Mouse (Mus musculus) liver, embryonic 13.5 days (tissue): ENCODE results near the gene Msln. TPM values are rescaled to one million over a fixed set of nuclear protein-coding genes. Genes with fewer than 3 reads are reported as not detected.

Experiments used
- ATAC-seq: fragments of 200-750 bp; cut with Nextera tagmentation; 2 replicates; pipeline ENCODE4 v1.8.0; 2017; ENCODE audit warnings: low read depth, mild to moderate bottlenecking, moderate number of reproducible peaks, moderate library complexity
- DNase-seq: peaks from one replicate; pipeline ENCODE4 v3.0.0; 2022
- H3K27ac ChIP-seq: fragments of 300-500 bp; sonication (generic); 2 replicates; pipeline ENCODE4 v1.5.1; 2015; ENCODE audit warnings: moderate library complexity, mild to moderate bottlenecking, inconsistent platforms
- H3K27me3 ChIP-seq: fragments of 300-500 bp; sonication (generic); 2 replicates; pipeline ENCODE4 v1.6.1; 2015; ENCODE audit warnings: mild to moderate bottlenecking, inconsistent platforms
- H3K36me3 ChIP-seq: fragments of 300-500 bp; sonication (generic); 2 replicates; pipeline ENCODE4 v1.6.1; 2015; ENCODE audit warnings: mild to moderate bottlenecking, inconsistent platforms
- H3K4me1 ChIP-seq: fragments of 300-500 bp; sonication (generic); replicated peaks from 2 replicates; pipeline ENCODE4 v1.6.1; 2015; ENCODE audit warnings: inconsistent platforms
- H3K4me2 ChIP-seq: fragments of 300-500 bp; sonication (generic); 2 replicates; pipeline ENCODE4 v1.6.1; 2015; ENCODE audit warnings: inconsistent platforms, mild to moderate bottlenecking, moderate library complexity
- H3K4me3 ChIP-seq: fragments of 300-500 bp; sonication (generic); replicated peaks from 2 replicates; pipeline ENCODE4 v1.5.1; 2015; ENCODE audit warnings: mild to moderate bottlenecking, inconsistent platforms
- H3K9ac ChIP-seq: fragments of 300-500 bp; sonication (generic); 2 replicates; pipeline ENCODE4 v1.6.1; 2015; ENCODE audit warnings: mild to moderate bottlenecking, inconsistent platforms
- H3K9me3 ChIP-seq: fragments of 300-500 bp; sonication (generic); replicated peaks from 2 replicates; pipeline ENCODE4 v1.6.1; 2016; ENCODE audit warnings: inconsistent platforms
- WGBS: fragments of 180-500 bp; shearing (Covaris S2); methylation state at CpG from one replicate; pipeline ENCODE4 v1.1.7; 2015; ENCODE audit not compliant: insufficient replicate concordance; 5-methylcytosine and 5-hydroxymethylcytosine counted together
- polyA plus RNA-seq: library from polyadenylated mRNA; unstranded; fragments of >200 nt; fragmentation: Nextera tagmentation; extraction: Ambion mirVana; gene quantifications from 2 replicates; pipeline ENCODE4 v1.2.1, GENCODE M21; 2015

Msln gene
- polyA plus RNA-seq = 0.81 and 1.2 TPM in 2 replicates

DNA sequence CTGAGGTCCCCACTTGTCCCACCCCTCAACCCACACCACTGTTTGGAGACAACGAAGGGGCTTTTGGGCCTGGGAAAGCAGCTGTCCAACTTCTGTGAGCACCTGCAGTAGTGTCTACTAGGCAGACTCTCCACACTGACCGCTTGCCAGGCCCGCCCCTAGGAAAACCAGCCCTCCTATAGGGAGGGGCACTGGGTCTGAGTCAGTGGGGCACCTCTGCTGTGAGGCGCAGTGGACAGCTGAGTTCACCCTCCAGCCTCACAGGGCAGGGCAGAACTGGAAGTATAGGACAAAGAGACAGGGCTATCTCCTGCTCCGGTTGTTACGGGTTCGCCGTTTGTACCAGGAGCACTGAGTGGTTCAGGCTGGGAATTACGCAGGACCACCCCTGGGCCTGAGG lies at the start of gene Msln:
Msln (minus strand) TSS at position 138 of the 400 bp plus-strand sequence.
- ATAC-seq = no peak

DNA sequence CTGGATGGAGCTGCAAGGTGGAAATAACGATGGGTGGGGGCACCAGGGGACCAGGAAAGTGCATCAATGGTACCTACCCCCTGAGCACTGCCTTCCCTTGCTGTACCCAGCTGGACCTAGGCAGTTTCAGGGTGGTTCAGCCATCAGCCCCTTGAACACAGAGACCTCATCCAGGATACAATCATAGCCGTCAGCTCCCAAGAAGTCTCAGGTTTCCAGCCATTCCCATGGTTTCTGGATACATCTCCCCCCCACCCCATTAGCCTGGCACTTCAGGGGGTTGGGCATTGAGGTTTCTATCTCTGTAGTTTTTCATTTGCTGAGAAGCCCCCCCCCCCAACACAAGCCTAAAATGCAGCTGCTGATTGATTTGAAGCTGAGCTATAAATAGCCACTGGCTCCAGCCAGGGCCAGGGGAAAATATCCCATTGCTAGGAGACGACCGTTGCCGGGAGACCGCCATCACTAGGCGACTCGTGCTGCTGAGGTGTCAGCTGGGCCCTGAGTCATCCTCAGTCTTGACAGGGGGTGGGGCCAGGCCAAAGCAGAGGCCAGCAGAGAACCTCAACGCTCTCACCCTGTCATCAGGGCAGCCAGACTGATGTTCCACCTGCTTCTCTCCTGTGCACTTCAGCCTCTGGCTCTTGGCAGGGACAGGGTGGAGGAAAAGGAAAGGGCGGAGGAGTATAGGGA lies 48.8 kb upstream of the Msln start:
- no peak for ATAC-seq
- Histone ChIP-seq H3K27ac (no peak overlapping the region), H3K4me1 (no peaks in the 10 kb centered on the region), H3K4me3 (no peak overlapping the region), H3K27me3 (peaks cover 48% of the 10 kb centered on the region), H3K36me3 (no peaks in the 10 kb centered on the region), H3K9me3 (no peaks in the 10 kb centered on the region), H3K9ac (no peak overlapping the region), H3K4me2 (no peak overlapping the region)
- no peak for DNase-seq
- 11% methylated on average over 10 of the region's 10 CpGs for WGBS

More for the DNA sequence above, at the start of gene Msln:
- no peaks in the 10 kb centered on the region for H3K4me1 ChIP-seq
- no peak within 1 kb of the TSS for H3K4me2 ChIP-seq
- no peaks in the 10 kb centered on the region for H3K9me3 ChIP-seq
- no peaks in the 10 kb centered on the region for H3K36me3 ChIP-seq
- H3K9ac ChIP-seq = no peak within 1 kb of the TSS
- H3K27me3 ChIP-seq = 0 out of 2 replicates have a peak, but pooled peaks cover 5% of the 10 kb centered on the region
- 72% methylated on average over 9 of the region's 9 CpGs for WGBS
- no peak within 1 kb of the TSS for H3K4me3 ChIP-seq
- no peak within 1 kb of the TSS for H3K27ac ChIP-seq
- DNase-seq = no peak

DNA sequence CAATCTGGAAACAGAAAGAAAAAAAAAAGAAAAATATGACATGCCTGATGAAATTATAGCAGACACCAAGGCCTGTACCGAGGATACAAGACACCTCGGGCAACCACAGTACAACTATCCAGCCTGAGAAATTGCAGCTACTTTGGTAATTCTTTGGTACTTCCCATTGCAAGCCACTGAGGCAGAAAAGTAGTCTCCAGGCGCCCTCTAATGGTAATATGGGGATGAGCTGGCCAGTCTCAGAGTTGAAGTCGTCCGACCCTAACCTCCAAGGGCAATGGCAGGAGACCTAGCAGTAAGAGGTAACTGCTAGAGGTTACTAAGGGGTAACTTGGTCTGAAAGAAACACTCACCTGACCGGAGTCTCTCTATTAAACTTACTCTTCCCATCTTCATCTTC lies 46.9 kb upstream of the Msln start:
- DNase-seq = peak; percentile 62
- Histone ChIP-seq H3K9ac (no peak overlapping the region), H3K4me3 (no peak overlapping the region), H3K27me3 (peaks cover 34% of the 10 kb centered on the region), H3K4me2 (no peak overlapping the region), H3K36me3 (no peaks in the 10 kb centered on the region), H3K4me1 (peaks cover 12% of the 10 kb centered on the region), H3K9me3 (no peaks in the 10 kb centered on the region), H3K27ac (no peak overlapping the region)
- 5% methylated on average over 6 of the region's 6 CpGs for WGBS
- no peak for ATAC-seq

DNA sequence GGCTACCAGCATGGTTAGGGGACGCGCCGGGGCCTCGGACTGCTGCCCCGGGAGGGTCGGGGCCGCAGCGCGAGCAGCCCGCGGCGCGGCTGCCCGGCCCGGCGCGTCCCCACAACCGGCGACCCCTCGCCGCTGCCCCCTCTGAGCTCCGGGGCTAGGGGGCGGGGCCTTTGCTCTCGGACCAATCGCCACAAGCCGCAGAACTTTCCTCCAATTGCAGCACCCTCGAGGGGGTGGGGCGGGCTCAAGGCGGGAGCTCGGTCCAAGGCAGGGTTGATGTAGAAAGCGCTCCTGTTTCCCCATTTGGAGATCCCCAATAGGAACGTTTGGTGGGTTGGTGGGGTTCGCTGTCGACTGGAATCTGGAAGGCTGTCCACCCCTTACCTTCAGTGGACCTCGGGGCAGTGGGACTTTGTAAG lies 42.8 kb upstream of the Msln start, which contains the start of gene Metrn:
Metrn (minus strand) TSS at position 186 of the 419 bp plus-strand sequence.
- ATAC-seq (peak; percentile 78), DNase-seq (peak; percentile 83)
- Histone ChIP-seq H3K27me3 (peaks cover 6% of the 10 kb centered on the region; the same call in 1 of the 2 replicates), H3K27ac (peak within 1 kb of the TSS; percentile 34), H3K9ac (peak within 1 kb of the TSS; percentile 80), H3K4me1 (peaks cover 35% of the 10 kb centered on the region), H3K4me2 (peak within 1 kb of the TSS; percentile 98), H3K4me3 (peak within 1 kb of the TSS; percentile 83), H3K9me3 (no peaks in the 10 kb centered on the region), H3K36me3 (no peaks in the 10 kb centered on the region)
- under 1% methylated on average over 35 of the region's 35 CpGs for WGBS

DNA sequence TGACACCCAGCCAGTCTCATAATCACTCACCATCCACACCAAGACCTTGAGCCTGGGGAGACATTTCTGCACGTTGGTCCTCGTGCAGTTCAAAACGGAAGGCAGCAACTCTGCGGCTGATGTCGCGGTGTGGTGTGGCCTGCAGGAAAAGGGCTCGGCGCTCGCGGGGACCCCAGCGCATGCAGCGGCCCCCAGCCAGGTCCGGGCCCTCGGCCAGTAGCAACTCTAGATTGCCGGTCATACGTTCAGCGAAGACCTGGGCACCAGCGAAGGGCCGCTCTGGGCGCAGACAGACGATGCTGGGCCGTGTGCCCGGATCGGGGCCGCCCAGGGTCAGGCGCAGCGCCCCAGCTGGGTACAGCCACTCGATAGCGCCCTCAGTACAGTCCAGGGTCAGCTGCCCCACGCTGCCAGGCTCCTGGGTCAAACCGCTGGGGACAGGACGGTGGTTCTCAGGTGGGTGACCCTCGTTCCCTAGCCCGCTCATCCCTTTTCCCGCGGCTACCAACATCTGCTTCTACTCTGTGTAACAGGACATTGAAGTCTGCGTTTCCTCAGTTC lies 42.1 kb upstream of the Msln start:
- H3K27ac ChIP-seq = peak overlapping the region; percentile 34
- WGBS = 1% methylated on average over 37 of the region's 37 CpGs

DNA sequence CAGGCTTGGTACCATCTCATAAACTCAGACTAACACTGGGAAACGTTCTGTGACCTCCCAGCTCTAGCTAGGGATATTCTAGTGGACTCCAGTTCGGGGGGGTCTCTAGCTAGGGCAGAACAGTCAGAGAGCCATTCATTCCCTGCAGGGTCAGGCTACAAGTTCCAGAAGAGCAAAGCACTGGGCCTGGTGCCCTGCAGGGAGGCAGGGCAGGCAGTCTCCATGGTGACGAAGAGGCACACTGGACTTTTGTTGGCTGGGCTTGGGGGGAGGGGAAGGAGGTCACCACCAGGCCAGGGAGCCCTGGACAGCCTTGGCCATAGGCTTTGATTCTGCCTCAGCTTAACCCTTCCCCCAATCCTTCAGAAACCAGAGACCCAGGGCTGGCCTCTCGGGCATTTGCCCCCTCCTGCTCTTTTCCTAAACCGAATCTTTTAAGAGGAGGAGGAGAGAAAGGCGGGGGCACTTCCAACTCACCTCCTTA lies 41.5 kb upstream of the Msln start, which contains the start of gene AC134908.4:
AC134908.4 (minus strand) TSS at position 51 of the 484 bp plus-strand sequence.
- 47% methylated on average over 6 of the region's 6 CpGs for WGBS
- ATAC-seq (no peak), DNase-seq (no peak)
- Histone ChIP-seq H3K36me3 (peaks cover 1% of the 10 kb centered on the region), H3K27me3 (no peaks in the 10 kb centered on the region), H3K4me3 (peak within 1 kb of the TSS; percentile 83), H3K4me1 (peaks cover 45% of the 10 kb centered on the region), H3K4me2 (peak within 1 kb of the TSS; percentile 98), H3K9me3 (no peaks in the 10 kb centered on the region), H3K27ac (peak within 1 kb of the TSS; percentile 34), H3K9ac (peak within 1 kb of the TSS; percentile 80)

More for the DNA sequence above, 42.1 kb upstream of the Msln start:
- no peaks in the 10 kb centered on the region for H3K9me3 ChIP-seq
- H3K4me2 ChIP-seq = peak overlapping the region; percentile 98
- ATAC-seq = peak; percentile 3
- no peaks in the 10 kb centered on the region for H3K36me3 ChIP-seq
- peaks cover 1% of the 10 kb centered on the region; the same call in 1 of the 2 replicates for H3K27me3 ChIP-seq
- no peak for DNase-seq
- H3K9ac ChIP-seq = peak overlapping the region; percentile 80
- H3K4me1 ChIP-seq = peaks cover 38% of the 10 kb centered on the region
- peak overlapping the region; percentile 83 for H3K4me3 ChIP-seq

DNA sequence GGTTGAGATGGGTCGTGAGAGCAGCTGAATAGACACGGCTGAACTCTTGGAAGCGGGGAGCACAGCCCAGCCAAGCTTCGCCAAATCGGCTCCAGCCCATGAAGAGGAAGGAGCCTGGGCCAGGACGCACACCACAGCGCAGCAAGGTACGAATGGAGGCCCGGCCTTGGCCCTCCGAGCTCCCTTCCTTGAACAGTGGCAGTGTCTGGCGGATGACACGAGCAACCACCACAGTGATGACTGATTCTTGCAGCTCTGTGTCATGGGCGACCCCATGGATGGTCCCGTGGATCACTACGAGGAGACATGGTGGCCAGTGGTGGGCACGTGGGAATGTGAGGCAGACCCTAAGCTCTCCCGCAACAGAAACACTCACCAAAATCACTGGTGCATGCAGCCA lies 40.8 kb upstream of the Msln start:
- Histone ChIP-seq H3K27me3 (no peaks in the 10 kb centered on the region), H3K4me3 (no peak overlapping the region), H3K4me2 (peak overlapping the region; percentile 98), H3K9ac (no peak overlapping the region), H3K36me3 (peaks cover 5% of the 10 kb centered on the region), H3K27ac (no peak overlapping the region), H3K4me1 (peaks cover 49% of the 10 kb centered on the region), H3K9me3 (no peaks in the 10 kb centered on the region)
- DNase-seq (no peak), ATAC-seq (no peak)
- 83% methylated on average over 17 of the region's 17 CpGs for WGBS

- no peak overlapping the region for H3K4me2 ChIP-seq
- WGBS = 80% methylated on average over 13 of the region's 13 CpGs
- H3K36me3 ChIP-seq = peaks cover 13% of the 10 kb centered on the region
- no peaks in the 10 kb centered on the region for H3K9me3 ChIP-seq
- H3K4me3 ChIP-seq = no peak overlapping the region
- H3K4me1 ChIP-seq = peaks cover 49% of the 10 kb centered on the region
- H3K27ac ChIP-seq = no peak overlapping the region
- no peaks in the 10 kb centered on the region for H3K27me3 ChIP-seq
- DNase-seq (no peak), ATAC-seq (no peak)
- no peak overlapping the region for H3K9ac ChIP-seq
These were observed 40.0 kb upstream of the Msln start for GRCm38 (mm10) chr17:25794197-25794596.

- DNase-seq (peak; percentile 38), ATAC-seq (peak; percentile 43; the same call in 1 of the 2 replicates)
- WGBS = 1% methylated on average over 14 of the region's 14 CpGs
- peaks cover 48% of the 10 kb centered on the region for H3K4me1 ChIP-seq
- H3K27me3 ChIP-seq = no peaks in the 10 kb centered on the region
- H3K27ac ChIP-seq = peak within 1 kb of the TSS; percentile 92
- peak within 1 kb of the TSS; percentile 84 for H3K9ac ChIP-seq
- H3K9me3 ChIP-seq = no peaks in the 10 kb centered on the region
- peak within 1 kb of the TSS; percentile 89 for H3K4me3 ChIP-seq
- peak within 1 kb of the TSS; percentile 94 for H3K4me2 ChIP-seq
- H3K36me3 ChIP-seq = peaks cover 26% of the 10 kb centered on the region
These were observed 38.4 kb upstream of the Msln start, which contains the start of gene Fam173a for GRCm38 (mm10) chr17:25792615-25793014. Gene Fam173a, minus strand, starts transcription at chr17:25792901.

DNA sequence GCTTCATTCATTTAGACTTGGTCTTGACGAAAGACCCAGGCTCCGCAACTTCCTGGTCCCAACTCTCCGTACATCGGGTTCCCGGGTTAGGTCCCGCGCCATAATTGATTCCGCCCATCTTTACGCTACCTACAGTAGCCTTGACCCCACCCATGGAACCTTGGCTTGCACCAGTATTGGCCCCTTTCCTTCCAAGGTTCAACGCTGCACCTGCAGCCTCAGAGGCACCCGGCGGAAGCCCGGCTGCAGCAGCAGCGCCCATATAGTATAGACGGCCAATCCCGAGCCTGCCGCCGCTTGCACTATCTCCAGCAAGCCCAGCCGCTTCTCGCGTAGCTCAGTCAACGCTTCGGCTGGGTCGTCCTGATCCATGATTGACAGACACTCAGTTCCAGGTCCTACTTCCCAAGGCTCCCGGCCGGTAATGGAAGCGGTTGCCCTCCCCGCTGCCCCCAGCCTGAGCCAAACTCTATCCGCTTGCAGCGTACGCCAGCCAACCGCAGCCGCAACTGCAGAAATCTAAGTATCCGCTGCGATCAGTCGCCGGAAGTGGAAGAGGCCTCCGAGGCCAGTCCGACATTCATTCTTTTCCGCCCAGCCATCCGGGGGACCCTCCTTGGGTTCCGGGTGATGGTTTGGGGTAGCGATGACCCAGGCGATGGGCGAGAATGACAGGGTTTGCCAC lies 37.8 kb upstream of the Msln start:
- H3K4me1 ChIP-seq = peaks cover 42% of the 10 kb centered on the region
- peaks cover 30% of the 10 kb centered on the region for H3K36me3 ChIP-seq
- H3K4me3 ChIP-seq = peak overlapping the region; percentile 89
- peak; percentile 74 for DNase-seq
- under 1% methylated on average over 45 of the region's 45 CpGs for WGBS
- peak overlapping the region; percentile 84 for H3K9ac ChIP-seq
- peak overlapping the region; percentile 92 for H3K27ac ChIP-seq
- H3K27me3 ChIP-seq = no peaks in the 10 kb centered on the region
- peak; percentile 67 for ATAC-seq
- no peaks in the 10 kb centered on the region for H3K9me3 ChIP-seq
- peak overlapping the region; percentile 94 for H3K4me2 ChIP-seq

GRCm38 (mm10) chr17:25791320-25791842 lies 37.2 kb upstream of the Msln start:
- peaks cover 30% of the 10 kb centered on the region for H3K36me3 ChIP-seq
- peak overlapping the region; percentile 89 for H3K4me3 ChIP-seq
- H3K27ac ChIP-seq = peak overlapping the region; percentile 92
- H3K9ac ChIP-seq = peak overlapping the region; percentile 84
- no peaks in the 10 kb centered on the region for H3K9me3 ChIP-seq
- H3K4me1 ChIP-seq = peaks cover 40% of the 10 kb centered on the region
- no peaks in the 10 kb centered on the region for H3K27me3 ChIP-seq
- DNase-seq (no peak), ATAC-seq (no peak)
- WGBS = 27% methylated on average over 19 of the region's 19 CpGs
- peak overlapping the region; percentile 94 for H3K4me2 ChIP-seq
